Mouse (Mus musculus): ENCODE measurements around the gene Olfr884.

The Olfr884 gene

GRCm38 (mm10) chr9:38046255-38046654, at the start of gene Olfr884:
Gene Olfr884, plus strand, starts transcription at chr9:38046555.
- DNase-seq (ENCODE audit: low spot score in 2 of 2), result no peak

- no peak for DNase-seq (ENCODE audit: low spot score in 2 of 2)
Measured at GRCm38 (mm10) chr9:37998581-37999204, 47.7 kb upstream of the Olfr884 start.

GRCm38 (mm10) chr9:38000021-38000420, 46.3 kb upstream of the Olfr884 start:
- no peak for DNase-seq (ENCODE audit: low spot score in 2 of 2)

GRCm38 (mm10) chr9:38025508-38025907, 20.8 kb upstream of the Olfr884 start, which contains the start of gene Olfr883:
Gene Olfr883, plus strand, starts transcription at chr9:38025808.
- no peak for DNase-seq (ENCODE audit: low spot score in 2 of 2)

DNA sequence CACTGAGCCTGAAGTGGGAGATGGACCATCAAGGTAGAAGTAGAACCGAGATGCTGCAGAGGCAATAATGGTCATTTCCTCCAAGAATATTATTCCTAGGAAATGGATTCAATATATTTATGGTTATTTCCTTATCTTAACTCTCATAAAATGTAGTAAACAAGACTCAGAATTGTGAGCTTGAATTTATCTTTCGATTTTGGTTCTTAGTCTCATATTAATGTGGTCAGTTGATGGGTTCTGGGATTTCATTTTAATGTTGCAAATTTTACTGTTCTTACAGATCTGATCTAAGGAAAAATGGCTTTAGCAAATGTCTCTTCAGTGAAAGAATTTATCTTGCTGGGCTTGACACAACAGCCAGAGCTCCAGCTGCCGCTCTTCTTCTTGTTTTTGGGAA, 14.7 kb downstream of the Olfr884 start, which contains the start of gene Olfr885:
TSS of gene Olfr885 (plus strand) at position 301 of the 400 bp plus-strand sequence.
- DNase-seq (ENCODE audit: low spot score in 2 of 2), result no peak

DNA sequence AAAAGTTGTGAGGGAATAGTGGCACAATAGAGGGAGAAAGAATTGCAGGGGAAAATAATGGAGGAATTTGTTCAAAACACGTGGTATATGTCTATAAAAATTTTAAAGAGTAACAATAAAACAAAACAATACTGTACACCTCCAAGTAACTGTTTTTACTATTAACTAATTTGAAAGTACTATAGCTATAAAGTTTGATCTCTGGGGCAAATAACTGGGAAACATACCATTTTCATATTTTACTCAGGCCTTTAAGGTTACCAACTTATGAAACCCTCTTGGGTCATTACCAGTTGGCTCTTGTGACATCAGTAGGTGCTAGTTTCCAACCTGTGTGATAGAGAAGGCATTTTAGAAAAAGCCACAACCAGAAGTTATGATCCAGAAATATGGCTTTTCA, 37.4 kb downstream of the Olfr884 start, which contains the start of gene Olfr887:
TSS of gene Olfr887 (plus strand) at position 301 of the 400 bp plus-strand sequence.
- DNase-seq (ENCODE audit: low spot score in 2 of 2), result no peak
